Mouse (Mus musculus): ENCODE results near the gene Sco1. TPM values are rescaled to one million over a fixed set of nuclear protein-coding genes. Genes with fewer than 3 reads are reported as not detected.

The Sco1 gene
- total RNA-seq (2012; rRNA removed): 33.6 and 35.9 TPM in 2 replicates

DNA sequence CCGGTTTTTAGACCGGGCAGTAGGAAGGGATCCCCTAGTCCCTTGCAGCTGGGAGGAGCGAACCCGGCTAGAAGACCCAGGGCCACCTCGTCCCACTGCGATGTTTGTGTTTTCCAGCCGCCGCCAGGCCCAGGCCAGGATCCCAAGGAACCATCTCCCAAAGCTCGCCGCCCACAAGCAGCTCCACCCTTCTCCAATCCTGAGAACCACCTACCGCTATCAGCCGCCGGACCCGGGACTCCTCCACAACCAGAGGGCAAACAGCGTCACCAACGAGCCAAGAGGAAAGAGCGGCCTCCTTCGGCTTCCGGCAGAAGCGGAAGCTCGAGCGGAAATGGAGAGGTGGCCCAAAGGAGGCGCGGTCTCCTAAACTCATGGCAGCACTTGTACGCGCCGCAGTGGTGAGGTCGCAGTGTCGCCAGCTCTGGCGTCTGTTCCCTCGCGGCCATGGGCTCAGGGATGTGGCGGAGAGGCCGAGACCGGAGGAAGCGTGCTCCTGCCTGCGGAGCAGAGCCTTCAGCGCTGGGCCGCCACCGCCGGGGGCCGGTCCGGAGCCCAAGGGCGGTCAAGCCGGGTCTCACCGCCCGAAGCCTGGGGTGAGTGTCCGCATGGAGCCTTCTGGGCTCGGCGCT is at the start of gene Sco1, which contains the start of gene Adprm:
Sco1 (plus strand) TSS at position 350 of the 632 bp plus-strand sequence.
Adprm (minus strand) TSS at position 274 of the 632 bp plus-strand sequence.
- no peaks in the 10 kb centered on the region for H3K9me3 ChIP-seq (ENCODE audit: control insufficient read depth, insufficient read depth, low read depth, low read length)
- in situ Hi-C loops (cut with MboI; ENCODE audit: low sequenced_read_pairs in 2 of 2, unreplicated experiment in 2 of 2): no loop called here
- peak; percentile 88 for DNase-seq (ENCODE audit: low read depth, low spot score)
- peak within 1 kb of the TSS; percentile 55 for H3K27ac ChIP-seq (ENCODE audit: insufficient read depth, low read depth, low read length, poor library complexity, severe bottlenecking)
- TF ChIP-seq ZNF384 (IDR thresholded peaks at IDR 0.05; ENCODE audit: low read depth, low read length): no peak
- peak; percentile 68; the same call in 1 of the 2 replicates for TF ChIP-seq HCFC1 (IDR thresholded peaks at IDR 0.05; ENCODE audit: borderline replicate concordance, insufficient read depth, low read length)
- no peak for TF ChIP-seq MAFK (IDR thresholded peaks at IDR 0.05; ENCODE audit: insufficient read depth, low read depth, low read length)
- H3K9ac ChIP-seq (ENCODE audit: insufficient read depth, low read depth, low read length, poor library complexity, severe bottlenecking): peak within 1 kb of the TSS; percentile 98
- H3K4me3 ChIP-seq (ENCODE audit: insufficient read depth in 1 of 2, low read depth in 1 of 2, low read length in 2 of 2, poor library complexity in 1 of 2, severe bottlenecking in 1 of 2): peak within 1 kb of the TSS; percentile 99 to 100
- H3K36me3 ChIP-seq (ENCODE audit: control insufficient read depth, insufficient read depth, low read length, poor library complexity, severe bottlenecking): peaks cover 16% of the 10 kb centered on the region
- H3K4me1 ChIP-seq (ENCODE audit: control insufficient read depth in 2 of 2, insufficient read depth in 2 of 2, low read length in 2 of 2, poor library complexity in 1 of 2): peaks cover 5 to 7% of the 10 kb centered on the region in 2 experiments

GRCm38 (mm10) chr11:67002911-67003310 is 49.6 kb upstream of the Sco1 start:
- in situ Hi-C loops (cut with MboI; ENCODE audit: low sequenced_read_pairs in 2 of 2, unreplicated experiment in 2 of 2): no loop called here
- Histone ChIP-seq H3K9me3 (ENCODE audit: control insufficient read depth, insufficient read depth, low read depth, low read length) (0 out of 2 replicates have a peak, but pooled peaks cover 2% of the 10 kb centered on the region), H3K4me3 (ENCODE audit: insufficient read depth in 1 of 2, low read depth in 1 of 2, low read length in 2 of 2, poor library complexity in 1 of 2, severe bottlenecking in 1 of 2) (no peak overlapping the region), H3K36me3 (ENCODE audit: control insufficient read depth, insufficient read depth, low read length, poor library complexity, severe bottlenecking) (no peaks in the 10 kb centered on the region), H3K4me1 (ENCODE audit: control insufficient read depth in 2 of 2, insufficient read depth in 2 of 2, low read length in 2 of 2, poor library complexity in 1 of 2) (peaks cover 0 to 2% of the 10 kb centered on the region in 2 experiments; a peak in 1 of 4 replicates), H3K27ac (ENCODE audit: insufficient read depth, low read depth, low read length, poor library complexity, severe bottlenecking) (no peak overlapping the region), H3K9ac (ENCODE audit: insufficient read depth, low read depth, low read length, poor library complexity, severe bottlenecking) (no peak overlapping the region)
- no peak for DNase-seq (ENCODE audit: low read depth, low spot score)
- no peak for TF ChIP-seq MAFK (IDR thresholded peaks at IDR 0.05; ENCODE audit: insufficient read depth, low read depth, low read length)
- TF ChIP-seq ZNF384 (IDR thresholded peaks at IDR 0.05; ENCODE audit: low read depth, low read length): no peak
- TF ChIP-seq ZC3H11A (IDR thresholded peaks at IDR 0.05; ENCODE audit: borderline replicate concordance, low read depth, low read length): no peak
- no peak for TF ChIP-seq CHD2 (IDR thresholded peaks at IDR 0.05; ENCODE audit: low read depth, low read length)
- TF ChIP-seq HCFC1 (IDR thresholded peaks at IDR 0.05; ENCODE audit: borderline replicate concordance, insufficient read depth, low read length): no peak

GRCm38 (mm10) chr11:67007961-67008360 is 44.5 kb upstream of the Sco1 start:
- H3K27ac ChIP-seq (ENCODE audit: insufficient read depth, low read depth, low read length, poor library complexity, severe bottlenecking): no peak overlapping the region
- H3K9me3 ChIP-seq (ENCODE audit: control insufficient read depth, insufficient read depth, low read depth, low read length): 0 out of 2 replicates have a peak, but pooled peaks cover 2% of the 10 kb centered on the region
- TF ChIP-seq ZC3H11A (IDR thresholded peaks at IDR 0.05; ENCODE audit: borderline replicate concordance, low read depth, low read length) (no peak), ZNF384 (IDR thresholded peaks at IDR 0.05; ENCODE audit: low read depth, low read length) (no peak), MAFK (IDR thresholded peaks at IDR 0.05; ENCODE audit: insufficient read depth, low read depth, low read length) (no peak), CHD2 (IDR thresholded peaks at IDR 0.05; ENCODE audit: low read depth, low read length) (no peak), HCFC1 (IDR thresholded peaks at IDR 0.05; ENCODE audit: borderline replicate concordance, insufficient read depth, low read length) (no peak)
- no peak overlapping the region for H3K4me3 ChIP-seq (ENCODE audit: insufficient read depth in 1 of 2, low read depth in 1 of 2, low read length in 2 of 2, poor library complexity in 1 of 2, severe bottlenecking in 1 of 2)
- in situ Hi-C loops (cut with MboI; ENCODE audit: low sequenced_read_pairs in 2 of 2, unreplicated experiment in 2 of 2): no loop called here
- no peaks in the 10 kb centered on the region for H3K36me3 ChIP-seq (ENCODE audit: control insufficient read depth, insufficient read depth, low read length, poor library complexity, severe bottlenecking)
- no peak for DNase-seq (ENCODE audit: low read depth, low spot score)
- no peak overlapping the region; the same call in 1 of the 2 replicates for H3K9ac ChIP-seq (ENCODE audit: insufficient read depth, low read depth, low read length, poor library complexity, severe bottlenecking)
- peaks cover 22 to 24% of the 10 kb centered on the region in 2 experiments for H3K4me1 ChIP-seq (ENCODE audit: control insufficient read depth in 2 of 2, insufficient read depth in 2 of 2, low read length in 2 of 2, poor library complexity in 1 of 2)

DNA sequence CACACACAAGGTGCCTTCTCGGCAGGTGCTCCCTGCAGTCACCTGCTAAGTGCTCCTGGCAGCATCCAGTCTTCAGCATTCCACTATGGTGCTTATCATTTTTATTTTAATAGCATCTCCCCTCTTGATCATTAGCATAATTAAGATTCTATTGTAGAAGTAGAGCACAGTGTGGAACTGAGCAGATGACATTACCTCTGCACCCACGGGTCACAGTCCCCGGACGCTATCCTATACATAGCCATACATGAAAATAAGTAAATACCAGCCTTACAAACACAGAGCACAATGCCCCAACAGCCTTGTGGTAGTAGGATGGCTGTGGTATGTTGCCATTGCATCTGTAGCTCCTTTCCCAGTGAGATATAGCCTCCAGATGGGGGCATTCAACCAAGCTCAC is 43.9 kb upstream of the Sco1 start:
- 0 out of 2 replicates have a peak, but pooled peaks cover 2% of the 10 kb centered on the region for H3K9me3 ChIP-seq (ENCODE audit: control insufficient read depth, insufficient read depth, low read depth, low read length)
- peaks cover 22 to 26% of the 10 kb centered on the region in 2 experiments for H3K4me1 ChIP-seq (ENCODE audit: control insufficient read depth in 2 of 2, insufficient read depth in 2 of 2, low read length in 2 of 2, poor library complexity in 1 of 2)
- no peak overlapping the region for H3K9ac ChIP-seq (ENCODE audit: insufficient read depth, low read depth, low read length, poor library complexity, severe bottlenecking)
- no peak for TF ChIP-seq ZC3H11A (IDR thresholded peaks at IDR 0.05; ENCODE audit: borderline replicate concordance, low read depth, low read length)
- no peak for TF ChIP-seq CHD2 (IDR thresholded peaks at IDR 0.05; ENCODE audit: low read depth, low read length)
- no peak for TF ChIP-seq MAFK (IDR thresholded peaks at IDR 0.05; ENCODE audit: insufficient read depth, low read depth, low read length)
- TF ChIP-seq HCFC1 (IDR thresholded peaks at IDR 0.05; ENCODE audit: borderline replicate concordance, insufficient read depth, low read length): no peak
- no peak for TF ChIP-seq ZNF384 (IDR thresholded peaks at IDR 0.05; ENCODE audit: low read depth, low read length)
- in situ Hi-C loops (cut with MboI; ENCODE audit: low sequenced_read_pairs in 2 of 2, unreplicated experiment in 2 of 2): no loop called here
- H3K36me3 ChIP-seq (ENCODE audit: control insufficient read depth, insufficient read depth, low read length, poor library complexity, severe bottlenecking): no peaks in the 10 kb centered on the region
- no peak overlapping the region for H3K4me3 ChIP-seq (ENCODE audit: insufficient read depth in 1 of 2, low read depth in 1 of 2, low read length in 2 of 2, poor library complexity in 1 of 2, severe bottlenecking in 1 of 2)
- DNase-seq (ENCODE audit: low read depth, low spot score): no peak
- H3K27ac ChIP-seq (ENCODE audit: insufficient read depth, low read depth, low read length, poor library complexity, severe bottlenecking): no peak overlapping the region

Measured in ES-E14 (cell line).